Mouse (Mus musculus) cerebellum, adult 11 months (tissue): ENCODE measurements at regions not wholly inside any gene's neighbourhood (a gene's known extent, or its start where the extent isn't known, plus 50 kb on each side); places are given as distances from the start of the nearest gene placed in this dataset.

Source experiments
- DNase-seq: peaks from one replicate; pipeline ENCODE4 v3.0.0; 2022

DNA sequence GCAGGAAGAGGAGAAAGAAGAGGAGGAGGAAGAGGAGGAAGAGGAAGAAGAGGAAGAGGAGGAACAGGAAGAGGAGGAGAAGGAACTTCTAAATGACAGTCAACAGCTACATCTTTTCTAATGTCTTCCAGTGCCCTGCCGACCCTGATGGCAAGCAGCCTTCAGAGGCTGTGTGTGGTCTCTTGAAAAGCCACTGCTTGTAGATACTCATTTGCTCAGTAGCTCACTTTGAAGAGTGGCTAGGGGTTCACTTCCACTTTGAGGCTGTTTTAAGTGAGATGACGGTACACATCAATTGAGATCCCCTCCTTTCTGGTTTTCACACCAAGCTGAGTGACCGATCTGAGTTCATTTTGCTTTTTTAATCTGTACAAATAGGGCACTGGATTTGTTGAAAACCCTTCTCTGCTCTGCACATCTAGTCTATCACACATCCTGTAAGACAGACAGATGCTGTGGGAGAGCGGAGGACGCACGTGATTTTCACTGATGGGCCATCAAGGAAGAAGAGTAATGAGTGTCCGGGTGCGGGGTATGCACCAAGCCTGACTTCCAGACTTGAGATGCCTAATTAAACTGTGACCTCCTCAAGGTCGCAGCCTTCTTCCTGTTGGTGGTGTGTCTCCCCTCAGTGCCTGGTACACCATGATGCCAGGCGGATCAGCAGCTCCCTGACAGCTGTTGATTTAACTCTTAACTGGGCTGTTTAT lies 239.0 kb downstream of the Mtx2 start:
- DNase-seq: no peak

GRCm38 (mm10) chr2:75065304-75065703 lies 239.7 kb downstream of the Mtx2 start:
- no peak for DNase-seq

- DNase-seq: no peak
Observed at GRCm38 (mm10) chr2:75069321-75069720, 243.7 kb downstream of the Mtx2 start.

- DNase-seq: no peak
Observed at GRCm38 (mm10) chr2:75072021-75072420, 246.4 kb downstream of the Mtx2 start.

DNA sequence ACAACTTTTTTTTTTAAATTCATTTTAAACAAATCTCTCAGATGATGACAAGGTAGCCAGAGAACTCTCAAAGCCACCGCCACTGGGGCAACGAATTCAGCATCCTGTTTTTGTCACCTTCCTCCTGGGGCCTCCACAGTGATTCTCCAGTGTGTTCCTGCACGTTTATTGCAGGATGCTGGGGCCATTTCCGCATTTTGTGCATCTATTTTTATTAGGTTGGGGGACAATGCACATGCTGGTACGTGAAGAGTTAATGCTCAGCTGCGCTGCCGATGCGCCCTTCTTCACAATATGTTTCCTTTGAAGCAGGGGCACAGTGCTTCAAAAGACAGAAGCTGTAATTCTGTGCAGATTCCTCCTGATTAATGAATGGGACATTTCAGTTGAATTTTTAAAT lies 246.9 kb downstream of the Mtx2 start:
- no peak for DNase-seq

DNA sequence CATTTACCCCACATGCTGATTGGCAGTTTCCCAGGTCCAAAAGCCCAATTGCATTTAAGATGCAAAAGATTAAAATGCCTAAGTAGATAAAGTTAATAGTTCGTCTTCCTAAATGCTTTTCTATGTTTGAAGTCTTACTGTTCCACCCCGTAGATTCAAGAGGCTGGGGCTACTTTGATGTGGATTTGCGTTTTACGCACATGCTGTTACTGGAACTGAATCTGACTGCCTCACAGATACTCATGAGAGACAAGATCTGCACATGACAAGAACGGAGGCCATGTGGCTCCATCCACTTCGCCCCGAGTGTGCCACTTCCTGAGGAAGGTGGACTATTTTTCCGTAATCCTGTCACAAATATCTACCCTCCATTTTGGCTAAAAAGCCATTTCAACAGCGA lies 247.6 kb downstream of the Mtx2 start:
- no peak for DNase-seq

DNA sequence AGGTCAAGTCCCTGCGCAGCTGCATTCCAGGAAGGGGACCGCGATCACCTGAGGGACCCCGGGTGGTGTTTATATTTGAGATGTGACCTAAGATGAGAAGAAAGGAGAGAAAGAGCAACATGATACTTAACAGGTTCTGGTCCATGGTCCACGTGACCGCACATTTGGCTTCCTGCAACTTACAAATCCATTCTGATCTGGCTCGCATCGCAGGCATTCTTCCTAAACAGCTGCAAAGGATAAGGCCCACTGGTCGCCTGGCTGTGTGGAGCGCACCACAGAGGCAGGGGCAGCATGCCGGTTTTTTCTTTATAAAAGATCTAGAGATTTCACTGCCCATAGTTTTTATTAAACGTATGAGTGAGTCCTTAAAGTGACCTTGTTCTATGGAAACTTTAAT lies 261.6 kb downstream of the Mtx2 start:
- no peak for DNase-seq

GRCm38 (mm10) chr2:75089186-75089585 lies 263.6 kb downstream of the Mtx2 start:
- no peak for DNase-seq

- no peak for DNase-seq
Observed at GRCm38 (mm10) chr2:75089616-75090015, 264.0 kb downstream of the Mtx2 start.

- DNase-seq: no peak
Observed at GRCm38 (mm10) chr2:75090439-75090838, 264.8 kb downstream of the Mtx2 start.

DNA sequence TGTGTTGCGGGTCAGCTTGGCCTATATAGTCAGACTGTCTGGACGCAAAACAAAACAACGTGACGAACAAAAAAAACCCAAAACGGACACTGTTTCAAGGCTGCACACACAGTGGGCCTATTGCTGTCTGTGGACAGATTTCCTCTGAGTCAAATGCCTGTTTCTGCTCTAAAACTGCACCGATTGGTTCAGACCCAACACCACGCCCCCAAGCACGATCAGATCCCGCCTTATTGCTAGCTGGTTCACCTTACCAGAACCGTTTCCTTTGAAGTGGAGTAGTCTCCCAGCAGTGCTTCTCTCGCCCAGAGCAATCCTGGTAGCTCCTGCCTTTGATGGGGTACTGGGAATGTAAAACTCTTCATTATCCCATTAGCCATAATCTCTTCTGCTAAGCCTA lies 275.9 kb downstream of the Mtx2 start:
- no peak for DNase-seq

DNA sequence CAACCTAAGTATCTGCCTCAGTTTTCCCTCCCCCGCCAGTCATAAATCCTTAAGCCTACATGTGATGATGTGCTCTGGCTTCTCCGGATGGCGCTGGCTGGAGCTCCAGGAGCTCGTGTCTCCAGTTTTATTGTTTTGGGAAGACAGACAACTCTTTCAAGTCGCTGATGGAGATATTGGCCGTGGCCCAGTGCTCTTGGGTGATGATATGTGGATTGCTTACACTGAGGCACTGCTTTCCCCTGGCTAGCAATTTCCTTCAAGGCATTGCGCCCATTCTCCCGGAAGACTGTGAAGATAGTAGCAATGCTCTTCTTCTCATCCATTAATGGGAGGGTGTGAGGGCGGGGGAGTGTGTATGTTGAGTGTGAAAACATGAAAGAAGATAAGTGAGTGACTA lies 287.1 kb downstream of the Mtx2 start:
- no peak for DNase-seq

DNA sequence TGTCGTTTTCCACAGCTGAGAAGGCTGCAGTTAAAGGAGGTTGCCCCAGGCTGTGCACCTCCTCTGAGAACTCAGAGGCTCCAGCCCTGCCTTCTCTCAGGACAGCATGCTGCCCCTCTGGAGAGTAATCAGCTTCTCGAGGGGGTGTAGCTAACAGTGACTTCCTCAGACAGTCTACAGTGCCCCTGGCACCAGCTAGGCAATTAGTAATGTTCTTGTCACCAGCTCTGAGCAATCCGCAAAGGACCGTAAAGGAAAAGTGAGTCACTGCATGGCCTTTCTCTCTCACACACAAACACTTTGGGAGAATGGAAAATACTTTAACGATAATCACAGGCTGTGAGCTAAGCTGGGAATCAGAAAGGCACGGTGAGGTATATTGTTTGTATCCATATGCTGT lies 288.8 kb downstream of the Mtx2 start:
- DNase-seq: no peak

DNA sequence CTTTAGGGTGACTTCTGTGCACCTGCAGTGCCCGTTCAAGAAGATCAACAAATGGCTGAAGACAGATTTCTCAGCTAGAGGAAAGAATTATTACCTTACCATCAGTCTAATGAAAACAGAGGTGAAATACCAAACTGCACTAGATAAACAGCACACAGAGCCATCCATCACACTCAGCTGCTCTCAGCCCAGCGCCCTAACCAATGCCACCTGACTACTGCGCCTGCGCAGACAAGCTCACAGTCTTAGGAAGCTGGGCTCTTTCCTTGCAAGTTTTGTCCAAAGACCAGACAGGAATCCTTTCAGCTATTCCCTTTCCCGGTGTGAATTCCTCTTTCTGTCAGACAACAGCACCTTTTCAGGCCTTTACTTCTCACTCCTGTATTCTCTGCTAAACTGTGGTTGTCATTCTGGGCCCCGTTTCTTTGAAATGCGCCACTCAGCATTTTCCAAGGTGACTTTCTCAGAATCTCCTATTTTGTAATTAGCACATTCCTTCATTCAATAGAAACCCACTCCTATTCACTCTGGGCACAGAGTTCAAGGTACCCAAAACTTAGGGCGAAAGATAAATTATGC lies 292.8 kb downstream of the Mtx2 start:
- DNase-seq: no peak

DNA sequence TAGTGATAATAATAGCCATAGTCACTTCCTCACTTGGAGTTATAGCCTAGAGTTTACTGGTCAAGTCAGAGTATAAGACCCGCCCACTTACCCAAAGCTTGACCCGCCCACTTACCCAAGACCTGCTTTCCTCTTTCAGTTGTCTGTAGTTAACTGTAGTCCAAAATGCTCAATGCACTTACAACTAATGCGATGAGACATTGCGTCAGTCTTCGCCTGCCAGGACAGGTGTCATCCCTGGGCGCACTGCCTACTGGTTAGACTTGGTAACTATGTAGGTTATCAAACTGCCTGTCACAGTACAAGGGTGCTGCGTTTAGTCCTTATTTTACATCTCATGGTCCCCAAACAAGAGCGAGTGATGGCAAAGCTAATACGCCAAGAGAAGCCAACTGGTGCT lies 294.0 kb downstream of the Mtx2 start:
- no peak for DNase-seq

- DNase-seq: no peak
Observed at GRCm38 (mm10) chr2:75133298-75134080, 307.9 kb downstream of the Mtx2 start.

GRCm38 (mm10) chr2:75136618-75137017 lies 311.0 kb downstream of the Mtx2 start:
- DNase-seq: no peak

- DNase-seq: no peak
Observed at GRCm38 (mm10) chr2:75137133-75137982, 311.8 kb downstream of the Mtx2 start.

GRCm38 (mm10) chr2:75137983-75138745 lies 312.6 kb downstream of the Mtx2 start:
- peak; percentile 8 for DNase-seq

DNA sequence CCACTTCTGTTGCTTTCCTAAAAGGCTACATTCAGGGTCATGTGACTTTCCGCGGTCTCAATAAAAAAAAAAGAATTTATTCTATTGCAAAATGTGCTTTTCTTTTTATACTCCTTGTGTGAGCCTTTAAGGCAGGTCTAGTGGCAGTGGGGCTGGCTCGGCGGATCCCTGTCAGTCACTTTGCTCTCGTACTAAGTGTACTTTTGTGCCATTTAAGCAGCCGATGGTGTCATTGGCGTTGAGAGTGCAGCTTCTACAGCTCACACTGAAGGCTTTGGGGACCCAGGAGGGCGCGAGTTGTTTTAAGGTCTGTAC lies 313.1 kb downstream of the Mtx2 start:
- DNase-seq: no peak

GRCm38 (mm10) chr2:75139544-75139943 lies 313.9 kb downstream of the Mtx2 start:
- DNase-seq: no peak

- no peak for DNase-seq
Observed at GRCm38 (mm10) chr2:75142675-75143074, 317.1 kb downstream of the Mtx2 start.

GRCm38 (mm10) chr2:75144861-75145260 lies 319.3 kb downstream of the Mtx2 start:
- DNase-seq: no peak
